Mouse (Mus musculus) midbrain, embryonic 14.5 days (tissue): ENCODE measurements around the gene Olfr878. TPM values are rescaled to one million over a fixed set of nuclear protein-coding genes. Genes with fewer than 3 reads are reported as not detected.

Experiments
- ATAC-seq: fragments of 200-750 bp; cut with Nextera tagmentation; 2 replicates; pipeline ENCODE4 v1.8.0; 2017; ENCODE audit warnings: moderate number of reproducible peaks, moderate library complexity; ENCODE audit not compliant: low FRiP score, low TSS enrichment
- DNase-seq: peaks from one replicate; pipeline ENCODE4 v3.0.0-alpha.2; 2015
- H3K27ac ChIP-seq: fragments of 300-500 bp; sonication (generic); replicated peaks from 2 replicates; pipeline ENCODE4 v1.5.1; 2014; ENCODE audit warnings: mild to moderate bottlenecking, low read depth, low read length, moderate library complexity
- H3K27me3 ChIP-seq: fragments of 300-500 bp; sonication (generic); 2 replicates; pipeline ENCODE4 v1.6.1; 2014; ENCODE audit warnings: low read length, control low read depth, mixed read lengths; ENCODE audit not compliant: control insufficient read depth, insufficient read depth
- H3K36me3 ChIP-seq: fragments of 300-500 bp; sonication (generic); 2 replicates; pipeline ENCODE4 v1.6.1; 2014; ENCODE audit warnings: low read length, control low read depth; ENCODE audit not compliant: control insufficient read depth, insufficient read depth
- H3K4me1 ChIP-seq: fragments of 300-500 bp; sonication (generic); 2 replicates; pipeline ENCODE4 v1.6.1; 2014; ENCODE audit warnings: mild to moderate bottlenecking, antibody characterized with exemption, low read length, control low read depth; ENCODE audit not compliant: control insufficient read depth, insufficient read depth
- H3K4me2 ChIP-seq: fragments of 300-500 bp; sonication (generic); 2 replicates; pipeline ENCODE4 v1.6.1; 2014; ENCODE audit warnings: mild to moderate bottlenecking, low read length, moderate library complexity
- H3K4me3 ChIP-seq: fragments of 300-500 bp; sonication (generic); replicated peaks from 2 replicates; pipeline ENCODE4 v1.5.1; 2014; ENCODE audit warnings: low read depth, low read length
- H3K9ac ChIP-seq: fragments of 300-500 bp; sonication (generic); replicated peaks from 2 replicates; pipeline ENCODE4 v1.6.1; 2014; ENCODE audit warnings: mild to moderate bottlenecking, low read length, moderate library complexity
- H3K9me3 ChIP-seq: fragments of 300-500 bp; sonication (generic); 2 replicates; pipeline ENCODE4 v1.6.1; 2016; ENCODE audit warnings: low read length, control low read depth, mixed read lengths; ENCODE audit not compliant: control insufficient read depth
- WGBS: fragments of 180-500 bp; shearing (Covaris S2); extraction: QIAGEN DNeasy Blood & Tissue Kit; methylation state at CpG from one replicate; pipeline ENCODE4 v1.1.7; 2014; 5-methylcytosine and 5-hydroxymethylcytosine counted together
- polyA plus RNA-seq: library from polyadenylated mRNA; unstranded; fragments of >200 nt; fragmentation: Nextera tagmentation; extraction: Ambion mirVana; gene quantifications from 2 replicates; pipeline ENCODE4 v1.2.1, GENCODE M21; 2014

Olfr878 gene
- 0.28 TPM in 1 of 2 replicates, not detected in the other for polyA plus RNA-seq

GRCm38 (mm10) chr9:37917540-37917939, at the start of gene Olfr878:
TSS of gene Olfr878 (plus strand) at chr9:37917840.
- H3K27ac ChIP-seq, result no peak within 1 kb of the TSS
- WGBS, result 80% methylated on average over 2 of the region's 2 CpGs
- DNase-seq (no peak), ATAC-seq (no peak)
- H3K4me3 ChIP-seq, result no peak within 1 kb of the TSS
- no peak within 1 kb of the TSS for H3K4me2 ChIP-seq
- H3K4me1 ChIP-seq, result no peaks in the 10 kb centered on the region
- no peaks in the 10 kb centered on the region for H3K27me3 ChIP-seq
- no peaks in the 10 kb centered on the region for H3K36me3 ChIP-seq
- no peak within 1 kb of the TSS for H3K9ac ChIP-seq
- no peaks in the 10 kb centered on the region for H3K9me3 ChIP-seq

GRCm38 (mm10) chr9:37870246-37870645, 47.4 kb upstream of the Olfr878 start:
- no peaks in the 10 kb centered on the region for H3K9me3 ChIP-seq
- H3K27me3 ChIP-seq, result no peaks in the 10 kb centered on the region
- no peak overlapping the region for H3K27ac ChIP-seq
- no peaks in the 10 kb centered on the region for H3K4me1 ChIP-seq
- WGBS, result 61% methylated on average over 1 of the region's 1 CpGs
- H3K4me2 ChIP-seq, result no peak overlapping the region
- DNase-seq (no peak), ATAC-seq (no peak)
- H3K9ac ChIP-seq, result no peak overlapping the region
- H3K4me3 ChIP-seq, result no peak overlapping the region
- H3K36me3 ChIP-seq, result no peaks in the 10 kb centered on the region

DNA sequence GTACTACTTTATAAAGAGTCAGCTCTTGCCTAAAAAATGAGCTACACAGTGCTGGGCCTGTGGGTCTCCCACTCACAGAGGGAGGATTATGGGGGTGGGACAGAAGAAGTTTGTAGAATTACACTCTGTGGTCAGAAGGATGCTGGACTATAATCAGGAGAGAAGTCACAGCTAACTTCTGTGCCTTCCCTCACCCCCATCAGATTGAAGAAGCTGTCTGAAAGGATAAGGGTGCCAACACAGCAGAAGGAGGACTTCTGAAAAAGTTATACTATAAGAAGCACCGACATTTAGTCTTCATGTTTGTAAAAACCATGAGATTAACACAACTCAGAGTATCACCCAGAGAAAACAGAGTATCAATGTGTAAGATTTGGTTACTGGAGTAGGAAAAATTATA, 46.5 kb upstream of the Olfr878 start:
- 79% methylated on average over 1 of the region's 1 CpGs for WGBS
- H3K9ac ChIP-seq, result no peak overlapping the region

DNA sequence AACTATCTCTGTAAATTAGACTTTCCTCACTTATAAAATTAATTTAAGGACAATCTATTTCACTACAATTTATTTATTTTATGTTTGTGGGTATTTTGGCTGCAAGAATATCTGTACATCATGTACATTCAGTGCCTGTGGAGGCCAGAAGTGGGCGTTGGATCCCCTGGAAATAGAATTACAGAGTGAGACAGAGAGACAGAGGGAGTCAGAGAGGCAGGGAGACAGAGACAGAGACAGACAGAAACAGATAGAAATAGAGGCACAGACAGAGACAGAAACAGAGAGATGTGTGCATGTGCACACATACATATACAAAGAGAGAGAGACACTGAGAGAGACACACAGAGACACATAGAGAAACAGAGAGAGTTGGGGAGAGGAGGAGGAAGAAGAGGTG, 46.1 kb upstream of the Olfr878 start:
- Histone ChIP-seq H3K36me3 (no peaks in the 10 kb centered on the region), H3K4me3 (no peak overlapping the region), H3K4me2 (no peak overlapping the region), H3K27ac (no peak overlapping the region), H3K9ac (no peak overlapping the region), H3K27me3 (no peaks in the 10 kb centered on the region), H3K9me3 (no peaks in the 10 kb centered on the region), H3K4me1 (no peaks in the 10 kb centered on the region)
- DNase-seq (no peak), ATAC-seq (no peak)
- WGBS, result 76% methylated on average over 1 of the region's 1 CpGs

More for the DNA sequence above, 46.5 kb upstream of the Olfr878 start:
- ATAC-seq (no peak), DNase-seq (no peak)
- Histone ChIP-seq H3K4me1 (no peaks in the 10 kb centered on the region), H3K9me3 (no peaks in the 10 kb centered on the region), H3K27me3 (no peaks in the 10 kb centered on the region), H3K27ac (no peak overlapping the region), H3K4me3 (no peak overlapping the region), H3K4me2 (no peak overlapping the region), H3K36me3 (no peaks in the 10 kb centered on the region)

DNA sequence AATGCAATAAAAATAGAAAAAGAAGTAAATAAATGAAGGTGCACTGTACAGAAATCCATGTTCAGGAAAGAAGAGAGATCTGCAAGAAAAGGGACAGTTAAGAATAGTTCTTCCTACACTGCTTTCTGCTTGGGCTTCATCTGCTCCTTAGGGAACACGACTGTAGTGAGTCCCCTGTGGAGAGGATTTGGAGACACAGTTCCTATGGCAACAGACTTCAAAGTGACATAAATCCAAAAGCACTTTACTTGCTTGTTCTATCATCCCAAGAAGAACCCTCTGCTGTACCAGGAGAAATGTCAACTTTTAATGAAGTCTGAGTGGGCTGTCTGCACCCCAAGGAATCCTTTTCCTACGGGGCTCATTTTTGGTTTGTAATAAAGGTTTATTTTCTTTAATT, 26.7 kb upstream of the Olfr878 start:
- no peaks in the 10 kb centered on the region for H3K4me1 ChIP-seq
- H3K9me3 ChIP-seq, result no peaks in the 10 kb centered on the region
- no peaks in the 10 kb centered on the region for H3K36me3 ChIP-seq
- no peak overlapping the region for H3K4me2 ChIP-seq
- no peaks in the 10 kb centered on the region for H3K27me3 ChIP-seq
- DNase-seq (peak; percentile 53), ATAC-seq (no peak)
- H3K9ac ChIP-seq, result no peak overlapping the region
- no peak overlapping the region for H3K27ac ChIP-seq
- WGBS, result 3% methylated on average over 2 of the region's 2 CpGs
- no peak overlapping the region for H3K4me3 ChIP-seq

DNA sequence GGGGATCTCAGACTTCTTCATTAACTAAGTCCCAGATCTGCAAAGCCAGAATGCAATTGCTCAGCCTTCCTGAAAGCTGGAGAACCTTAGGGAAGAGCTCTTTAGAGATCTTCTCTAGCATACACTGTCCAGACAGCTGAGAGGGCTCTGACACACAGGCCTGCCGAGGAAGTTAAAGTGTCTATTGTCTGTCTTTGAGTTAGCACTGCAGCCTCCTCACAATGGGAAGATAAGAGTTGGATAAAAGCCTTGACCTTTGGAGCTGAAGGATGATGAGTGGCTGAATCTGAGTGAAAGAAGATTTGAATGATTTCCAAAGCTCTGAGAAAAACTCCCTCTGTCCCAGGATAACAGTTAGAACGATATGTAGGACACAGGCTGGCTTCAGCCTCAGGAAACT, 21.0 kb upstream of the Olfr878 start, which contains the start of gene Olfr145:
Gene Olfr145, plus strand, starts transcription at position 64 of the 400 bp plus-strand sequence.
- no peaks in the 10 kb centered on the region for H3K9me3 ChIP-seq
- H3K9ac ChIP-seq, result no peak within 1 kb of the TSS
- H3K27me3 ChIP-seq, result no peaks in the 10 kb centered on the region
- ATAC-seq (no peak), DNase-seq (no peak)
- no peak within 1 kb of the TSS for H3K4me3 ChIP-seq
- 8% methylated on average over 2 of the region's 2 CpGs for WGBS
- no peak within 1 kb of the TSS for H3K4me2 ChIP-seq
- no peak within 1 kb of the TSS for H3K27ac ChIP-seq
- H3K4me1 ChIP-seq, result no peaks in the 10 kb centered on the region
- H3K36me3 ChIP-seq, result no peaks in the 10 kb centered on the region

GRCm38 (mm10) chr9:37905555-37905954, 12.1 kb upstream of the Olfr878 start:
- H3K36me3 ChIP-seq, result no peaks in the 10 kb centered on the region
- no peaks in the 10 kb centered on the region for H3K9me3 ChIP-seq
- H3K9ac ChIP-seq, result no peak overlapping the region
- H3K4me2 ChIP-seq, result no peak overlapping the region
- 80% methylated on average over 3 of the region's 3 CpGs for WGBS
- ATAC-seq, result no peak
- no peaks in the 10 kb centered on the region for H3K4me1 ChIP-seq
- DNase-seq, result no peak
- H3K27me3 ChIP-seq, result no peaks in the 10 kb centered on the region
- no peak overlapping the region for H3K4me3 ChIP-seq
- H3K27ac ChIP-seq, result no peak overlapping the region

- DNase-seq, result no peak
- WGBS, result 65% methylated on average over 1 of the region's 1 CpGs
- no peak overlapping the region for H3K27ac ChIP-seq
- H3K9me3 ChIP-seq, result no peaks in the 10 kb centered on the region
- H3K36me3 ChIP-seq, result no peaks in the 10 kb centered on the region
- no peak overlapping the region for H3K4me3 ChIP-seq
- H3K9ac ChIP-seq, result no peak overlapping the region
- H3K4me1 ChIP-seq, result no peaks in the 10 kb centered on the region
- no peaks in the 10 kb centered on the region for H3K27me3 ChIP-seq
- no peak for ATAC-seq
- H3K4me2 ChIP-seq, result no peak overlapping the region
Observed at GRCm38 (mm10) chr9:37918018-37918417, 378 bp downstream of the Olfr878 start.

GRCm38 (mm10) chr9:37924194-37924593, 6.6 kb downstream of the Olfr878 start:
- H3K4me1 ChIP-seq, result no peaks in the 10 kb centered on the region
- H3K4me3 ChIP-seq, result no peak overlapping the region
- no peak overlapping the region for H3K9ac ChIP-seq
- no peak overlapping the region for H3K4me2 ChIP-seq
- no peaks in the 10 kb centered on the region for H3K9me3 ChIP-seq
- no peaks in the 10 kb centered on the region for H3K36me3 ChIP-seq
- no peaks in the 10 kb centered on the region for H3K27me3 ChIP-seq
- DNase-seq (no peak), ATAC-seq (no peak)
- WGBS, result 85% methylated on average over 5 of the region's 5 CpGs
- no peak overlapping the region for H3K27ac ChIP-seq
